Mouse (Mus musculus): Measurements from ENCODE around the gene Exoc3l4.

The Exoc3l4 gene

GRCm38 (mm10) chr12:111436640-111437039 lies 19.8 kb downstream of the Exoc3l4 start:
- DNase-seq, result peak; percentile 44

GRCm38 (mm10) chr12:111437222-111437900 lies 20.5 kb downstream of the Exoc3l4 start:
- peak; percentile 36 for DNase-seq

GRCm38 (mm10) chr12:111438850-111439249 lies 22.0 kb downstream of the Exoc3l4 start:
- DNase-seq, result no peak

- no peak for DNase-seq
These were observed 24.0 kb downstream of the Exoc3l4 start for GRCm38 (mm10) chr12:111440701-111441373.

GRCm38 (mm10) chr12:111441523-111441922 lies 24.7 kb downstream of the Exoc3l4 start:
- peak; percentile 44 for DNase-seq

- DNase-seq, result peak; percentile 93
These were observed 25.6 kb downstream of the Exoc3l4 start, which contains the start of gene Tnfaip2 for GRCm38 (mm10) chr12:111442309-111443010. Gene Tnfaip2, plus strand, starts transcription at chr12:111442469.

GRCm38 (mm10) chr12:111443011-111443870 lies 26.4 kb downstream of the Exoc3l4 start:
- peak; percentile 28 for DNase-seq

GRCm38 (mm10) chr12:111443921-111444831 lies 27.4 kb downstream of the Exoc3l4 start:
- DNase-seq, result no peak

- peak; percentile 45 for DNase-seq
These were observed 28.5 kb downstream of the Exoc3l4 start for GRCm38 (mm10) chr12:111445161-111445889.

GRCm38 (mm10) chr12:111445890-111446613 lies 29.2 kb downstream of the Exoc3l4 start:
- DNase-seq, result peak; percentile 39

GRCm38 (mm10) chr12:111446745-111447144 lies 29.9 kb downstream of the Exoc3l4 start:
- DNase-seq, result peak; percentile 33

- peak; percentile 41 for DNase-seq
These were observed 30.5 kb downstream of the Exoc3l4 start for GRCm38 (mm10) chr12:111447350-111447749.

- DNase-seq, result peak; percentile 38
These were observed 31.3 kb downstream of the Exoc3l4 start for GRCm38 (mm10) chr12:111447898-111448760.

GRCm38 (mm10) chr12:111448931-111449705 lies 32.3 kb downstream of the Exoc3l4 start:
- peak; percentile 86 for DNase-seq

GRCm38 (mm10) chr12:111450359-111450758 lies 33.5 kb downstream of the Exoc3l4 start:
- peak; percentile 80 for DNase-seq

GRCm38 (mm10) chr12:111451561-111451960 lies 34.7 kb downstream of the Exoc3l4 start:
- DNase-seq, result no peak

GRCm38 (mm10) chr12:111454021-111454420 lies 37.2 kb downstream of the Exoc3l4 start:
- DNase-seq, result peak; percentile 80
